ENCODE assay signal across 21 mouse cellular contexts in the genomic region with DNA sequence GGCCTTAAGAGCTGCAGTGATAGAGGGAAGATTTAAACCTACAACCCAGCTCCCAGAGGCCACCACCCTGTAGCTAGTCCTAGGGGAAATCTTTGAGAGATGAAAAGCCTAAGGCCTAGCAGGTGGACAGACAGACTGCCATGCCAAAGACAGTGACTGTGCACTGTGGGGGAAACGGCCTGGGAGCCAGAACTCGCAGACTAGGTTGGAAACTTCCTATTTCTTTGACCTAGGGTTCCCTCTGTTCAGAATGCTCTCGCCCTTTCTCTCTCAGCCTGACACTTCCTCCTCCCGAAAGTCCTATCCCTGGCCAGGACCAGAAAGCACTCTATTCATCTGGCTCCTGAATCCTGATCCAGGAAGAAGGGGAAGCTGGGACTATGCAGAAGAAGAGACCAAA. TPM values are rescaled to one million over a fixed set of nuclear protein-coding genes. Genes with fewer than 3 reads are reported as not detected.
DNase-seq lines count a peak whose midpoint lies in the region; ATAC-seq and TF ChIP-seq lines count a peak whose summit lies in the region.
"Had no signal": no experiment of that assay in that cellular context is flagged by ENCODE, and none has a peak within 500 bp of the region (broad histone marks: within the 10 kb centered on the region; RNA-seq: fewer than 3 reads in every experiment).

No protein-coding gene starts in this region.

- DNase-seq in heart, postnatal 0 days (ENCODE audit: low spot score): no peak
- DNase-seq in heart, adult 9 months (ENCODE audit: low spot score in 2 of 2): no peak
- DNase-seq in MEL (ENCODE audit: low read depth, low spot score) (no peak), adipocyte (ENCODE audit: low spot score) (peak; percentile 14)
- DNase-seq in cerebellum, adult 9-11 months: no peak
- no peak for DNase-seq in right cerebral cortex, postnatal 25 days
- DNase-seq in left cerebral cortex, postnatal 4 days: no peak
- DNase-seq: adrenal gland, postnatal 10 days; cerebellum, adult 18-20 months; cerebellum, postnatal 14 days; gastrocnemius, postnatal 14 days; heart, adult 11 months; heart, postnatal 10 days had no signal

- no peaks in the 10 kb centered on the region for H3K36me3 ChIP-seq in heart, postnatal 0 days (replicated peaks; ENCODE audit: control insufficient read depth, insufficient read depth, low read length)
- H3K36me3 ChIP-seq in MEL (ENCODE audit: control insufficient read depth in 1 of 2, insufficient read depth in 2 of 2, low read length in 2 of 2): peaks cover 0 to under 1% of the 10 kb centered on the region in 2 experiments; a peak in 1 of 4 replicates
- H3K36me3 ChIP-seq: embryonic facial prominence, embryonic 12.5 days; forebrain, embryonic 12.5 days; heart, embryonic 12.5 days; hindbrain, embryonic 10.5 days; intestine, embryonic 15.5 days had no signal

- intact Hi-C loops in left cerebral cortex, postnatal 4 days (cut with DNase I): no loop called here

- peak overlapping the region; percentile 5; the same call in 1 of the 2 replicates for H3K27ac ChIP-seq in heart, postnatal 0 days (ENCODE audit: low read depth)
- H3K27ac ChIP-seq in MEL (ENCODE audit: control insufficient read depth, low read depth, low read length): no peak overlapping the region
- H3K27ac ChIP-seq: embryonic facial prominence, embryonic 12.5 days; forebrain, embryonic 12.5 days; hindbrain, embryonic 10.5 days; hindbrain, embryonic 14.5 days; intestine, embryonic 15.5 days had no signal

- no peak overlapping the region for H3K4me3 ChIP-seq in heart, postnatal 0 days (ENCODE audit: low read depth, low read length)
- no peak overlapping the region for H3K4me3 ChIP-seq in MEL (ENCODE audit: control insufficient read depth in 1 of 2, insufficient read depth in 1 of 2, low read depth in 2 of 2, low read length in 2 of 2)
- H3K4me3 ChIP-seq: embryonic facial prominence, embryonic 12.5 days; forebrain, embryonic 12.5 days; heart, embryonic 12.5 days; hindbrain, embryonic 10.5 days; intestine, embryonic 15.5 days had no signal

- no peak for TF ChIP-seq RAD21 in MEL (IDR thresholded peaks at IDR 0.05; ENCODE audit: low read depth, low read length)

- no peak overlapping the region for H3K9ac ChIP-seq in heart, postnatal 0 days (replicated peaks; ENCODE audit: low read depth, low read length)
- H3K9ac ChIP-seq in MEL (ENCODE audit: control insufficient read depth, low read depth, low read length, poor library complexity, severe bottlenecking): no peak overlapping the region
- H3K9ac ChIP-seq: embryonic facial prominence, embryonic 12.5 days; forebrain, embryonic 12.5 days; heart, embryonic 12.5 days; hindbrain, embryonic 14.5 days; intestine, embryonic 15.5 days had no signal

- no peaks in the 10 kb centered on the region for H3K27me3 ChIP-seq in heart, postnatal 0 days (ENCODE audit: control insufficient read depth, insufficient read depth, low read length)
- no peaks in the 10 kb centered on the region for H3K27me3 ChIP-seq in MEL (ENCODE audit: control insufficient read depth in 1 of 2, insufficient read depth in 2 of 2, low read length in 2 of 2)
- H3K27me3 ChIP-seq: embryonic facial prominence, embryonic 12.5 days; forebrain, embryonic 12.5 days; heart, embryonic 12.5 days; intestine, embryonic 15.5 days had no signal

- TF ChIP-seq EP300 in heart, postnatal 0 days (IDR thresholded peaks at IDR 0.05; ENCODE audit: low read depth): no peak
- TF ChIP-seq EP300 in MEL (IDR thresholded peaks at IDR 0.05; ENCODE audit: low read depth in 1 of 2, low read length in 2 of 2): no peak

- 64% methylated on average over 4 of the region's 4 CpGs for WGBS in heart, postnatal 0 days

- no peak for TF ChIP-seq POLR2A in MEL (IDR thresholded peaks at IDR 0.05; ENCODE audit: control insufficient read depth in 1 of 2, insufficient read depth in 1 of 2, low read depth in 1 of 2, low read length in 2 of 2, poor library complexity in 1 of 2)

- 0 out of 2 replicates have a peak, but pooled peaks cover under 1% of the 10 kb centered on the region for H3K4me1 ChIP-seq in heart, postnatal 0 days (ENCODE audit: control insufficient read depth, insufficient read depth)
- H3K4me1 ChIP-seq in MEL (ENCODE audit: control insufficient read depth in 1 of 2, insufficient read depth in 2 of 2, low read length in 2 of 2): peaks cover 0 to 2% of the 10 kb centered on the region in 2 experiments; a peak in 2 of 4 replicates
- H3K4me1 ChIP-seq: embryonic facial prominence, embryonic 12.5 days; forebrain, embryonic 12.5 days; hindbrain, embryonic 10.5 days; intestine, embryonic 15.5 days had no signal

- no peak for ATAC-seq in heart, postnatal 0 days (ENCODE audit: insufficient read depth, low read depth)
- ATAC-seq in erythroblast, adult 5-6 weeks (replicated peaks; ENCODE audit: low FRiP score, poor library complexity, severe bottlenecking): 0 out of 2 replicates have a peak, but pooled peaks have one; percentile 34
- ATAC-seq: forebrain, embryonic 16.5 days; intestine, embryonic 15.5 days had no signal

- H3K9me3 ChIP-seq in heart, postnatal 0 days (replicated peaks; ENCODE audit: control insufficient read depth, low read length): no peaks in the 10 kb centered on the region
- H3K9me3 ChIP-seq in MEL (replicated peaks; ENCODE audit: insufficient read depth, low read length): no peaks in the 10 kb centered on the region

- TF ChIP-seq CTCF in heart, postnatal 0 days (IDR thresholded peaks at IDR 0.05; ENCODE audit: low read depth): no peak
- no peak for TF ChIP-seq CTCF in MEL (IDR thresholded peaks at IDR 0.05 in 2 of 3, conservative IDR thresholded peaks at IDR 0.05 in 1 of 3; ENCODE audit: control insufficient read depth in 1 of 3, insufficient read depth in 1 of 3, low read depth in 2 of 3, low read length in 3 of 3, poor library complexity in 1 of 3, severe bottlenecking in 1 of 3)

- H3K4me2 ChIP-seq in heart, postnatal 0 days (ENCODE audit: low read depth, low read length): no peak overlapping the region
- H3K4me2 ChIP-seq: embryonic facial prominence, embryonic 12.5 days; forebrain, embryonic 12.5 days; heart, embryonic 12.5 days; hindbrain, embryonic 14.5 days; intestine, embryonic 15.5 days had no signal

- no peaks in the 10 kb centered on the region for H3K79me2 ChIP-seq in MEL (ENCODE audit: control insufficient read depth, insufficient read depth, low read length, poor library complexity)

TF ChIP-seq in MEL, 35 proteins besides CTCF, POLR2A, EP300 and RAD21:
- TF ChIP-seq TBP (IDR thresholded peaks at IDR 0.05; ENCODE audit: low read depth, low read length): 0 out of 2 replicates have a peak, but pooled peaks have one; percentile 27
- no peak for TF ChIP-seq BHLHE40 (IDR thresholded peaks at IDR 0.05; ENCODE audit: borderline replicate concordance, low read depth, low read length)
- TF ChIP-seq GATA1 (IDR thresholded peaks at IDR 0.05; ENCODE audit: low read depth, low read length): no peak
- no peak for TF ChIP-seq CHD2 (IDR thresholded peaks at IDR 0.05; ENCODE audit: low read length)
- no peak for TF ChIP-seq MXI1 (IDR thresholded peaks at IDR 0.05; ENCODE audit: low read depth, low read length)
- no peak for TF ChIP-seq ZC3H11A (IDR thresholded peaks at IDR 0.05; ENCODE audit: low read depth, low read length)
TF ChIP-seq in MEL: peak in this region for 1.

RNA-seq across cellular contexts. Expression of a gene that starts 27.4 kb away (rescaled TPM):
- total RNA-seq in heart, postnatal 0 days (2014; rRNA removed; ENCODE audit: low replicate concordance): 32.2 and 33.7 TPM in 2 replicates
- 3.3 and 3.5 TPM in 2 replicates for polyA plus RNA-seq in heart, postnatal 0 days (2015; fragmentation: Nextera tagmentation; extraction: Ambion mirVana)
- total RNA-seq in MEL (2012; rRNA removed): 0.23 and 0.26 TPM in 2 replicates
- under 1 TPM in 1 of 2 experiments, not detected in 1; 0.72 TPM for polyA plus RNA-seq in MEL (2012; ENCODE audit: insufficient read depth in 1 of 2, insufficient read length in 2 of 2, low read depth in 1 of 2, low replicate concordance in 2 of 2, missing spikeins in 1 of 2)
- not detected in 2 replicates for total RNA-seq in erythroblast, adult 5-6 weeks (2015; ENCODE audit: low replicate concordance)
- 0.42 and 0.94 TPM in 2 replicates for total RNA-seq in erythroblast, adult 5-6 weeks (2017; ENCODE audit: low replicate concordance)
- total RNA-seq in left cerebral cortex, postnatal 4 days (2021): 10 to 100 TPM; 19.2 to 26.6 TPM

RNA-seq across cellular contexts. Expression of a gene that starts 49.0 kb away (rescaled TPM):
- total RNA-seq in heart, postnatal 0 days (2014; rRNA removed; ENCODE audit: low replicate concordance): 104 and 144 TPM in 2 replicates
- 140 and 150 TPM in 2 replicates for polyA plus RNA-seq in heart, postnatal 0 days (2015; fragmentation: Nextera tagmentation; extraction: Ambion mirVana)
- 93.7 and 105 TPM in 2 replicates for total RNA-seq in MEL (2012; rRNA removed)
- polyA plus RNA-seq in MEL (2012; ENCODE audit: insufficient read depth in 1 of 2, insufficient read length in 2 of 2, low read depth in 1 of 2, low replicate concordance in 2 of 2, missing spikeins in 1 of 2): 100 to 1,000 TPM in 1 of 2 experiments, not detected in 1; 115 TPM
- 5.8 and 8.6 TPM in 2 replicates for total RNA-seq in erythroblast, adult 5-6 weeks (2015; ENCODE audit: low replicate concordance)
- total RNA-seq in erythroblast, adult 5-6 weeks (2017; ENCODE audit: low replicate concordance): 6.0 and 7.1 TPM in 2 replicates
- total RNA-seq in left cerebral cortex, postnatal 4 days (2021): 100 to 1,000 TPM; 175 to 191 TPM

RNA-seq across cellular contexts. Expression of a gene that starts 49.5 kb away (rescaled TPM):
- total RNA-seq in heart, postnatal 0 days (2014; rRNA removed; ENCODE audit: low replicate concordance): 763 and 766 TPM in 2 replicates
- polyA plus RNA-seq in heart, postnatal 0 days (2015; fragmentation: Nextera tagmentation; extraction: Ambion mirVana): 480 and 487 TPM in 2 replicates
- 1,686 and 1,722 TPM in 2 replicates for total RNA-seq in MEL (2012; rRNA removed)
- polyA plus RNA-seq in MEL (2012; ENCODE audit: insufficient read depth in 1 of 2, insufficient read length in 2 of 2, low read depth in 1 of 2, low replicate concordance in 2 of 2, missing spikeins in 1 of 2): 1,000 to 10,000 TPM in 1 of 2 experiments, 100 to 1,000 TPM in 1; 543 to 1,096 TPM
- total RNA-seq in erythroblast, adult 5-6 weeks (2015; ENCODE audit: low replicate concordance): 449 and 474 TPM in 2 replicates
- total RNA-seq in erythroblast, adult 5-6 weeks (2017; ENCODE audit: low replicate concordance): 532 and 676 TPM in 2 replicates
- 100 to 1,000 TPM; 535 to 552 TPM for total RNA-seq in left cerebral cortex, postnatal 4 days (2021)

Comparison
In these comparisons a context has a peak if more than half of its experiments do, and no peak if none do; other contexts are left out.
1. RNA of a gene that starts 27.4 kb away (total RNA-seq): 32.2 to 33.7 TPM in heart, postnatal 0 days and 19.2 to 26.6 TPM in left cerebral cortex, postnatal 4 days; 0.42 to 0.94 TPM in erythroblast, adult 5-6 weeks and 0.23 to 0.26 TPM in MEL; every median in the first group is over 10 times any median in the second.